Mouse (Mus musculus): ENCODE data around the gene Ada. TPM values are rescaled to one million over a fixed set of nuclear protein-coding genes. Genes with fewer than 3 reads are reported as not detected.

Ada gene
- polyA plus RNA-seq, 1 experiment from 2014 or later: 9.5 TPM

GRCm38 (mm10) chr2:163682344-163682743 is 67.7 kb downstream of the Ada start:
- Histone ChIP-seq H3K9me3 (ENCODE audit: low read depth, low read length) (no peaks in the 10 kb centered on the region), H3K27ac (ENCODE audit: low read depth) (no peak overlapping the region), H3K4me1 (ENCODE audit: insufficient read depth) (peaks cover 21% of the 10 kb centered on the region), H3K9ac (no peak overlapping the region), H3K4me2 (no peak overlapping the region), H3K36me3 (ENCODE audit: insufficient read depth) (no peaks in the 10 kb centered on the region), H3K4me3 (ENCODE audit: low read depth, low read length) (no peak overlapping the region), H3K27me3 (ENCODE audit: insufficient read depth, low read length) (no peaks in the 10 kb centered on the region)
- WGBS: 86% methylated on average over 2 of the region's 2 CpGs
- ATAC-seq (ENCODE audit: insufficient read depth) (no peak), DNase-seq (no peak)
- no peak for TF ChIP-seq CTCF (IDR thresholded peaks at IDR 0.05; ENCODE audit: low read depth)

GRCm38 (mm10) chr2:163676745-163677144 is 73.3 kb downstream of the Ada start:
- 91% methylated on average over 3 of the region's 3 CpGs for WGBS
- TF ChIP-seq CTCF (IDR thresholded peaks at IDR 0.05; ENCODE audit: low read depth): no peak

More at GRCm38 (mm10) chr2:163676745-163677144, 73.3 kb downstream of the Ada start:
- no peaks in the 10 kb centered on the region for H3K27me3 ChIP-seq (ENCODE audit: insufficient read depth, low read length)
- no peak overlapping the region for H3K4me3 ChIP-seq (ENCODE audit: low read depth, low read length)
- ATAC-seq (ENCODE audit: insufficient read depth) (no peak), DNase-seq (no peak)
- no peaks in the 10 kb centered on the region for H3K9me3 ChIP-seq (ENCODE audit: low read depth, low read length)
- H3K4me1 ChIP-seq (ENCODE audit: insufficient read depth): peaks cover 13% of the 10 kb centered on the region
- no peak overlapping the region for H3K9ac ChIP-seq
- no peaks in the 10 kb centered on the region for H3K36me3 ChIP-seq (ENCODE audit: insufficient read depth)
- 0 out of 2 replicates have a peak overlapping the region, but pooled peaks have one; percentile 9 for H3K27ac ChIP-seq (ENCODE audit: low read depth)
- no peak overlapping the region for H3K4me2 ChIP-seq

Other genes with a start within 250 kb of the Ada start
- gene Hnf4a, start 243.4 kb downstream of the Ada start, polyA plus RNA-seq (2014; fragmentation: Nextera tagmentation; extraction: Ambion mirVana): 0.11 TPM in 1 of 2 replicates, not detected in the other
- 37.3 and 41.1 TPM in 2 replicates for gene Ttpal, start 147.9 kb downstream of the Ada start, polyA plus RNA-seq (2014; fragmentation: Nextera tagmentation; extraction: Ambion mirVana)
- gene Serinc3, start 105.1 kb downstream of the Ada start, polyA plus RNA-seq (2014; fragmentation: Nextera tagmentation; extraction: Ambion mirVana): 56.2 and 62.5 TPM in 2 replicates
- 143 and 145 TPM in 2 replicates for gene Pkig, start 91.9 kb downstream of the Ada start, polyA plus RNA-seq (2014; fragmentation: Nextera tagmentation; extraction: Ambion mirVana)
- gene Ccn5, start 70.6 kb upstream of the Ada start, polyA plus RNA-seq (2014; fragmentation: Nextera tagmentation; extraction: Ambion mirVana): 0.39 and 0.68 TPM in 2 replicates
- not detected in 2 replicates for gene Kcnk15, start 103.4 kb upstream of the Ada start, polyA plus RNA-seq (2014; fragmentation: Nextera tagmentation; extraction: Ambion mirVana)
- 0.11 and 0.25 TPM in 2 replicates for gene Rims4, start 168.4 kb upstream of the Ada start, polyA plus RNA-seq (2014; fragmentation: Nextera tagmentation; extraction: Ambion mirVana)
- gene Ywhab, start 244.7 kb upstream of the Ada start, polyA plus RNA-seq (2014; fragmentation: Nextera tagmentation; extraction: Ambion mirVana): 316 and 319 TPM in 2 replicates

Measured in lung, embryonic 14.5 days (tissue).